Mouse (Mus musculus): ENCODE measurements around the gene Olfr971. TPM values are rescaled to one million over a fixed set of nuclear protein-coding genes. Genes with fewer than 3 reads are reported as not detected.

The Olfr971 gene
- polyA plus RNA-seq (2014; fragmentation: Illumina TruSeq; extraction: RNeasy Lipid Tissue Mini Kit (QIAGEN cat#74804); ENCODE audit: low read depth, low replicate concordance): not detected

GRCm38 (mm10) chr9:39836576-39836975 is at the start of gene Olfr971:
Olfr971 (plus strand) TSS chr9:39836876.

DNA sequence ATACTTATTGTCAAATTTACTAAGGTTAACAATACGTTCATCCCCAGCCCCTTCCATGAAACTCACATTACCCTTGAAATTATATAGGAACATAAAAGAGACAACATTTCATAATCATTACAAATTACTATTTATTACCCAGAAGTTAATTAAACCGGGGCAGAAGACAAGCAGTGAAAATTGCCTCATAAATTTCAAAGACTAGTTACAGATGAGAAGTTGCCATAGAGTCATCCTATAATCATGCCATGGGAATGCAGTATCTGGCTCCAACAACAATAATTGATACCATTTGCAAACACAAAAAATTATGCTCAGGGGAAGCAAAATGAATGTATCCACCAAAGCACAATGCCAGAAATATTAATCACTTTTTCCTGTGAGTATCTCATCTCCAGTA is 46.1 kb upstream of the Olfr971 start, which contains the start of gene Olfr969:
Gene Olfr969, plus strand, starts transcription at position 388 of the 400 bp plus-strand sequence.

GRCm38 (mm10) chr9:39808560-39808959 is 28.1 kb upstream of the Olfr971 start, which contains the start of gene Olfr970:
Olfr970 (plus strand) TSS chr9:39808860.

DNA sequence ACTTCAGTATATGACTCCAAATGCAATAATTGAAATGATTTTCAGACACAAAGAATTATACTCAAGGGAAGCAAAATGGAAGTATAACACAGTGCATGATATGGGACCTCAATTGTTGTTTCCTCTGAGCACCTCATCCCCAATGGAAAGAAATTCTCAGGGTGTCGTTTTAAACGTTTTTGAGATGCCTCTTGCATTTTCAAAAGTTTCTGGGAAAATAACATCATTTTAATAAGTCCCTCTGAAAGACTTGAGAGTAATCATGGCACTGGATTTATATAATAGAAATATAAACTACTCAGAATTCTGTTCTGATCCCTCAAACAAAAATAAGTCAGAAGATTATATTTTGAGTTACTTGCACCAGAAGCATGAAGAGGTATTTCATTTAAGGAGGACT is 29.4 kb downstream of the Olfr971 start, which contains the start of gene Olfr972:
Gene Olfr972, plus strand, starts transcription at position 301 of the 400 bp plus-strand sequence.

Other genes starting within 250 kb of the Olfr971 start
- gene AW551984, start 232.5 kb upstream of the Olfr971 start, polyA plus RNA-seq (2014; fragmentation: Illumina TruSeq; extraction: RNeasy Lipid Tissue Mini Kit (QIAGEN cat#74804); ENCODE audit: low read depth, low replicate concordance): 27.7 TPM
- gene Olfr148, start 226.2 kb upstream of the Olfr971 start, polyA plus RNA-seq (2014; fragmentation: Illumina TruSeq; extraction: RNeasy Lipid Tissue Mini Kit (QIAGEN cat#74804); ENCODE audit: low read depth, low replicate concordance): not detected
- not detected for gene Olfr960, start 215.5 kb upstream of the Olfr971 start, polyA plus RNA-seq (2014; fragmentation: Illumina TruSeq; extraction: RNeasy Lipid Tissue Mini Kit (QIAGEN cat#74804); ENCODE audit: low read depth, low replicate concordance)
- gene Olfr961, start 191.8 kb upstream of the Olfr971 start, polyA plus RNA-seq (2014; fragmentation: Illumina TruSeq; extraction: RNeasy Lipid Tissue Mini Kit (QIAGEN cat#74804); ENCODE audit: low read depth, low replicate concordance): not detected
- not detected for gene Olfr963, start 169.7 kb upstream of the Olfr971 start, polyA plus RNA-seq (2014; fragmentation: Illumina TruSeq; extraction: RNeasy Lipid Tissue Mini Kit (QIAGEN cat#74804); ENCODE audit: low read depth, low replicate concordance)
- gene Olfr149, start 129.8 kb upstream of the Olfr971 start, polyA plus RNA-seq (2014; fragmentation: Illumina TruSeq; extraction: RNeasy Lipid Tissue Mini Kit (QIAGEN cat#74804); ENCODE audit: low read depth, low replicate concordance): not detected
- gene Olfr965, start 125.5 kb upstream of the Olfr971 start, polyA plus RNA-seq (2014; fragmentation: Illumina TruSeq; extraction: RNeasy Lipid Tissue Mini Kit (QIAGEN cat#74804); ENCODE audit: low read depth, low replicate concordance): not detected
- gene Olfr150, start 105.9 kb upstream of the Olfr971 start, polyA plus RNA-seq (2014; fragmentation: Illumina TruSeq; extraction: RNeasy Lipid Tissue Mini Kit (QIAGEN cat#74804); ENCODE audit: low read depth, low replicate concordance): not detected
- gene Olfr967, start 90.6 kb upstream of the Olfr971 start, polyA plus RNA-seq (2014; fragmentation: Illumina TruSeq; extraction: RNeasy Lipid Tissue Mini Kit (QIAGEN cat#74804); ENCODE audit: low read depth, low replicate concordance): not detected
- gene Olfr968, start 53.6 kb upstream of the Olfr971 start, polyA plus RNA-seq (2014; fragmentation: Illumina TruSeq; extraction: RNeasy Lipid Tissue Mini Kit (QIAGEN cat#74804); ENCODE audit: low read depth, low replicate concordance): not detected
- not detected for gene Olfr969, start 45.9 kb upstream of the Olfr971 start, polyA plus RNA-seq (2014; fragmentation: Illumina TruSeq; extraction: RNeasy Lipid Tissue Mini Kit (QIAGEN cat#74804); ENCODE audit: low read depth, low replicate concordance)
- gene Olfr970, start 28.0 kb upstream of the Olfr971 start, polyA plus RNA-seq (2014; fragmentation: Illumina TruSeq; extraction: RNeasy Lipid Tissue Mini Kit (QIAGEN cat#74804); ENCODE audit: low read depth, low replicate concordance): not detected
- gene Olfr972, start 29.5 kb downstream of the Olfr971 start, polyA plus RNA-seq (2014; fragmentation: Illumina TruSeq; extraction: RNeasy Lipid Tissue Mini Kit (QIAGEN cat#74804); ENCODE audit: low read depth, low replicate concordance): not detected
- gene Olfr229, start 70.5 kb downstream of the Olfr971 start, polyA plus RNA-seq (2014; fragmentation: Illumina TruSeq; extraction: RNeasy Lipid Tissue Mini Kit (QIAGEN cat#74804); ENCODE audit: low read depth, low replicate concordance): not detected
- gene Olfr974, start 100.6 kb downstream of the Olfr971 start, polyA plus RNA-seq (2014; fragmentation: Illumina TruSeq; extraction: RNeasy Lipid Tissue Mini Kit (QIAGEN cat#74804); ENCODE audit: low read depth, low replicate concordance): not detected
- gene Olfr975, start 115.2 kb downstream of the Olfr971 start, polyA plus RNA-seq (2014; fragmentation: Illumina TruSeq; extraction: RNeasy Lipid Tissue Mini Kit (QIAGEN cat#74804); ENCODE audit: low read depth, low replicate concordance): not detected
- gene Olfr976, start 124.3 kb downstream of the Olfr971 start, polyA plus RNA-seq (2014; fragmentation: Illumina TruSeq; extraction: RNeasy Lipid Tissue Mini Kit (QIAGEN cat#74804); ENCODE audit: low read depth, low replicate concordance): not detected
- gene Olfr978, start 155.2 kb downstream of the Olfr971 start, polyA plus RNA-seq (2014; fragmentation: Illumina TruSeq; extraction: RNeasy Lipid Tissue Mini Kit (QIAGEN cat#74804); ENCODE audit: low read depth, low replicate concordance): not detected
- not detected for gene Olfr979, start 166.6 kb downstream of the Olfr971 start, polyA plus RNA-seq (2014; fragmentation: Illumina TruSeq; extraction: RNeasy Lipid Tissue Mini Kit (QIAGEN cat#74804); ENCODE audit: low read depth, low replicate concordance)
- gene Olfr980, start 172.7 kb downstream of the Olfr971 start, polyA plus RNA-seq (2014; fragmentation: Illumina TruSeq; extraction: RNeasy Lipid Tissue Mini Kit (QIAGEN cat#74804); ENCODE audit: low read depth, low replicate concordance): not detected
- gene Olfr981, start 184.6 kb downstream of the Olfr971 start, polyA plus RNA-seq (2014; fragmentation: Illumina TruSeq; extraction: RNeasy Lipid Tissue Mini Kit (QIAGEN cat#74804); ENCODE audit: low read depth, low replicate concordance): not detected
- gene Olfr982, start 237.0 kb downstream of the Olfr971 start, polyA plus RNA-seq (2014; fragmentation: Illumina TruSeq; extraction: RNeasy Lipid Tissue Mini Kit (QIAGEN cat#74804); ENCODE audit: low read depth, low replicate concordance): not detected